Mouse (Mus musculus) bone marrow, adult 2 months (tissue): ENCODE measurements at regions not wholly inside any gene's neighbourhood (a gene's known extent, or its start where the extent isn't known, plus 50 kb on each side); places are given as distances from the start of the nearest gene placed in this dataset.

Experiments used
- H3K27ac ChIP-seq: fragments of 200-500 bp; 2 replicates; pipeline ENCODE4 v1.5.1; 2012; ENCODE audit warnings: low read depth, mild to moderate bottlenecking, control low read depth, inconsistent platforms, low read length; ENCODE audit not compliant: control insufficient read depth, poor library complexity, insufficient read depth
- H3K4me1 ChIP-seq: fragments of 200-500 bp; 2 replicates; pipeline ENCODE4 v1.6.1; 2011; ENCODE audit warnings: low read length; ENCODE audit not compliant: control insufficient read depth, insufficient read depth
- H3K4me3 ChIP-seq: fragments of 200-500 bp; replicated peaks from 2 replicates; pipeline ENCODE3; 2011; ENCODE audit warnings: mild to moderate bottlenecking, low read depth, low read length, control low read depth; ENCODE audit not compliant: control insufficient read depth
- CTCF ChIP-seq: fragments of 200-500 bp; IDR thresholded peaks from 2 replicates; pipeline ENCODE4 v1.5.1; 2011; ENCODE audit warnings: low read length, control low read depth; ENCODE audit not compliant: control insufficient read depth, insufficient read depth
- POLR2A ChIP-seq: fragments of 200-500 bp; IDR thresholded peaks from 2 replicates; pipeline ENCODE4 v1.6.1; 2011; ENCODE audit warnings: low read depth, mild to moderate bottlenecking, control low read depth, low read length, borderline replicate concordance; ENCODE audit not compliant: control insufficient read depth
- WGBS: fragments of 180-500 bp; shearing (Covaris S2); methylation state at CpG from one replicate; pipeline ENCODE4 v1.1.7; 2018; 5-methylcytosine and 5-hydroxymethylcytosine counted together

DNA sequence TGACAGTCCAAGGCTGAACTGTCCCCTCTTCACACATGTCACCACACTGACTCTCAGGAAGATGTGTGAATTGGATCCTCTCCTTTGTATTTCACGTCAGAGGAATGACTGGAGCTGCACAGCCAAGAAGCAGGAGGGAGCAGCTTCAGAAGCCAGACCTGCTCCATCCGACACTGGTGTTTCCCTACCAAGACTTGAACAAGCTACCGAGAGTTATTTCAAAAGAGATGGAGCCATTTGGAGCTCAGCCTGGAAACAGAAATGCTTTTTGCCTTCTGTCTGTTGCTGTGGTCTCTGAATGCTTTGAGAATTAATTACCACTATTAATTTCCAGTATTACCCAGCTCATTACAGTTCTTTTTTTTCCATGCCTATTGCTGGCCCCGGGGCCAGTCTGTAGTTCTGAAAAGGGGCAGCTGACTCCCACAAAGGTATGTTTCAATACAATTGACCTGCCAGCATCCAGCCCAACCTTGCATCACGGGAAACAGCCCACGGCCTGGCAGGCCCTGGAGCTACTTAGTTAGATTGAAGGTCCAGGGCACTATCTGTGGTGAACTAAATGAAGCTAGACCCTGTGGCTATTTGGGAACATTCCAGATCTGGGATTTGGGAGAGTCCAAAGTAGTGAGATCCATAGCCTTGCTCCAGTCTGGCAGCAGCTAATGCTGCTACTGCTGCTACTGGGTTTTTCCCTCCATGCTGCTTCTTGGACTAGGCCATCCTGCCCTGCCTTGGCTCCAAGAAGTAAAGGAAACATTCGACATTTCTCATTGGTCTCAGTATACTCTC, 73.1 kb upstream of the Rasgrf1 start:
- Histone ChIP-seq H3K27ac (no peak overlapping the region), H3K4me3 (no peak overlapping the region), H3K4me1 (peaks cover 1% of the 10 kb centered on the region)
- WGBS, result 82% methylated on average over 7 of the region's 7 CpGs
- TF ChIP-seq CTCF, result no peak
- no peak for TF ChIP-seq POLR2A

- H3K4me1 ChIP-seq, result peaks cover 1% of the 10 kb centered on the region
- TF ChIP-seq CTCF (no peak), POLR2A (no peak)
- WGBS, result 89% methylated on average over 9 of the region's 9 CpGs
- H3K4me3 ChIP-seq, result no peak overlapping the region
- H3K27ac ChIP-seq, result no peak overlapping the region
These were observed 76.1 kb upstream of the Rasgrf1 start for GRCm38 (mm10) chr9:89833596-89833995.

GRCm38 (mm10) chr9:89831855-89832254, 77.9 kb upstream of the Rasgrf1 start:
- TF ChIP-seq POLR2A (no peak), CTCF (no peak)
- Histone ChIP-seq H3K4me3 (no peak overlapping the region), H3K27ac (no peak overlapping the region), H3K4me1 (peaks cover 1% of the 10 kb centered on the region)
- 5% methylated on average over 14 of the region's 14 CpGs for WGBS

- H3K4me1 ChIP-seq, result peaks cover 1% of the 10 kb centered on the region
- 80% methylated on average over 5 of the region's 5 CpGs for WGBS
- TF ChIP-seq POLR2A (no peak), CTCF (no peak)
These were observed 81.6 kb upstream of the Rasgrf1 start for GRCm38 (mm10) chr9:89828156-89828555.

GRCm38 (mm10) chr9:89827564-89827963, 82.1 kb upstream of the Rasgrf1 start:
- no peak overlapping the region for H3K4me3 ChIP-seq
- H3K27ac ChIP-seq, result no peak overlapping the region
- TF ChIP-seq CTCF (no peak), POLR2A (no peak)
- WGBS, result 55% methylated on average over 5 of the region's 5 CpGs
- peaks cover 1% of the 10 kb centered on the region for H3K4me1 ChIP-seq

More at GRCm38 (mm10) chr9:89828156-89828555, 81.6 kb upstream of the Rasgrf1 start:
- Histone ChIP-seq H3K4me3 (no peak overlapping the region), H3K27ac (no peak overlapping the region)

DNA sequence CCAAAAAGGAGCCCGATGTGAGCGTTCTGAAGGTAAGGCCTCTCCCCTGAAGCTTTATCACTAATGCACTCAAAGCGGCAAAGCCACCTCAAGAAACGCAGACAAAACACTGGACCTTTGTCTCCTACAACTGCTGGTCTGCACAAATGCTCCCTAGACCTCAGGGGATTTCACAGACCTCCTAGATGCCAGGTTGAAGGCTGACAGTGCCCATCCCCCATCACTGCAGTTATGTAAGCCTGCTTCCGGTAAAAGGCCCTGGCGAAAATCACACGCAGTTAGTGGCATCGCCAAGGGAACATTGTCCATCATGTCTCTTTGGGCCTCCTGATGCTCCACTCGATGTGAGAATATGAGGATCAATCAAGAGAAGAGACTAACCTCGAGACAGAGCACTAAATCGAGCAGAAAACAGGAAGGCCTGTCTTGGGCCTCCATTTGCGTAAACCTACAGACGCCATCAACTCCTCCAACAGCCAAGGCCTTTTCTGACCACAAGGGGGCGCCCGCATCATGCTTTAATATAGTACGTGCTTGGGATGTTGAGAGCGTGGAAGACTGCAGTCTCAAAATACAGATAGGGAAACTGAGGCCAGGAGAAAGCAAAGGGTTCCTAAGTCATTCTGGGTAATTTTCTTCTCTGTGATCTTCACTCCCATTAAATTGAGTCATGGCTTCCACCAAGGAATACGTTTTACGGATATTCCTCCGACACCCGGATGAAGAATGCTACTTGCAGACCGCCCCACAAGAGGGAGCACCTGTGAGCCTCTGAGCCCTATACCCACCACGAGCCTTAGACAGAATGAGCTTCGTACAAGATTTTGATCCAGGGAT, 82.8 kb upstream of the Rasgrf1 start:
- WGBS, result 30% methylated on average over 24 of the region's 24 CpGs
- no peak for TF ChIP-seq POLR2A
- TF ChIP-seq CTCF, result peak; percentile 79
- H3K27ac ChIP-seq, result no peak overlapping the region
- no peak overlapping the region for H3K4me3 ChIP-seq
- H3K4me1 ChIP-seq, result peaks cover under 1% of the 10 kb centered on the region

DNA sequence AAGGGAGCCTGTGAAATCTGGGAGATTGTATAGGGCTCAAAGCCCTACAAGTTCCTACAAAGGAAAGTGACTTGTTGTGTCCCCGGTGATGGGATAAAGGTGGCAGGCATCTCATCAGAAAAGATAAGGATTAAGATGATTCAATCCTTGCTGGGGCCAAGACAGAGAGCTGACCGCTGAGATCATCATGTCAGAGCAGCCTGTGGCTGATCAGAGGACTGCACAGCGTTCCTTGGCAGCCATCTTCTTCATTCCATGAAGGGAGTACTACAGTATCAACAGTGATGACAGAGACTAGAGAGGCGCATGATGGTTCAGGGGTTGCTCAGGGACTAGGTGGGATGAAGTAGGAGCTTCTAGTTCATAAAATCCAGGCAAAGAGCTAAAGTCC, 83.6 kb upstream of the Ankrd34c start:
- WGBS, result 84% methylated on average over 4 of the region's 4 CpGs
- H3K4me3 ChIP-seq, result no peak overlapping the region

More for the DNA sequence above, 83.6 kb upstream of the Ankrd34c start:
- TF ChIP-seq CTCF (no peak), POLR2A (no peak)
- Histone ChIP-seq H3K27ac (no peak overlapping the region), H3K4me1 (no peaks in the 10 kb centered on the region; the same call in 1 of the 2 replicates)
